Mouse (Mus musculus): ENCODE measurements at regions not wholly inside any gene's neighbourhood (a gene's known extent, or its start where the extent isn't known, plus 50 kb on each side); places are given as distances from the start of the nearest gene placed in this dataset.
A peak's percentile ranks its signal among the peaks of the same experiment; 100 is the strongest.

GRCm38 (mm10) chr17:14540269-14540975 lies 153.6 kb downstream of the Thbs2 start:
- peak; percentile 53 to 58 for DNase-seq (ENCODE audit: low spot score in 2 of 2)

- no peak for DNase-seq (ENCODE audit: low spot score in 2 of 2)
Observed at GRCm38 (mm10) chr17:14539651-14540050, 154.4 kb downstream of the Thbs2 start.

GRCm38 (mm10) chr17:14539191-14539590 lies 154.8 kb downstream of the Thbs2 start:
- no peak for DNase-seq (ENCODE audit: low spot score in 2 of 2)

- DNase-seq (ENCODE audit: low spot score in 2 of 2), result no peak
Observed at GRCm38 (mm10) chr17:14538527-14538926, 155.5 kb downstream of the Thbs2 start.

- DNase-seq (ENCODE audit: low spot score in 2 of 2), result no peak
Observed at GRCm38 (mm10) chr17:14532979-14533314, 161.1 kb downstream of the Thbs2 start.

- peak in 1 of 2 experiments; percentile 46 for DNase-seq (ENCODE audit: low spot score in 2 of 2)
Observed at GRCm38 (mm10) chr17:14532298-14532978, 161.6 kb downstream of the Thbs2 start.

GRCm38 (mm10) chr17:14531796-14532195 lies 162.2 kb downstream of the Thbs2 start:
- DNase-seq (ENCODE audit: low spot score in 2 of 2), result no peak

- no peak for DNase-seq (ENCODE audit: low spot score in 2 of 2)
Observed at GRCm38 (mm10) chr17:14527691-14528090, 166.3 kb downstream of the Thbs2 start.

GRCm38 (mm10) chr17:14525255-14525654 lies 168.8 kb downstream of the Thbs2 start:
- no peak for DNase-seq (ENCODE audit: low spot score in 2 of 2)

- DNase-seq (ENCODE audit: low spot score in 2 of 2), result peak in 1 of 2 experiments; percentile 67
Observed at GRCm38 (mm10) chr17:14524426-14525236, 169.4 kb downstream of the Thbs2 start.

GRCm38 (mm10) chr17:14522011-14522410 lies 172.0 kb downstream of the Thbs2 start:
- no peak for DNase-seq (ENCODE audit: low spot score in 2 of 2)

- DNase-seq (ENCODE audit: low spot score in 2 of 2), result peak; percentile 53 to 83
Observed at GRCm38 (mm10) chr17:14520565-14520964, 173.5 kb downstream of the Thbs2 start.

- no peak for DNase-seq (ENCODE audit: low spot score in 2 of 2)
Observed at GRCm38 (mm10) chr17:14519367-14519766, 174.7 kb downstream of the Thbs2 start.

- DNase-seq (ENCODE audit: low spot score in 2 of 2), result no peak
Observed at GRCm38 (mm10) chr17:14518216-14518615, 175.8 kb downstream of the Thbs2 start.

- no peak for DNase-seq (ENCODE audit: low spot score in 2 of 2)
Observed at GRCm38 (mm10) chr17:14517368-14517767, 176.7 kb downstream of the Thbs2 start.

GRCm38 (mm10) chr17:14516097-14516496 lies 177.9 kb downstream of the Thbs2 start:
- DNase-seq (ENCODE audit: low spot score in 2 of 2), result peak in 1 of 2 experiments; percentile 32

GRCm38 (mm10) chr17:14513454-14513853 lies 180.6 kb downstream of the Thbs2 start:
- DNase-seq (ENCODE audit: low spot score in 2 of 2), result no peak

GRCm38 (mm10) chr17:14510486-14510885 lies 183.5 kb downstream of the Thbs2 start:
- DNase-seq (ENCODE audit: low spot score in 2 of 2), result no peak

GRCm38 (mm10) chr17:14507111-14507510 lies 186.9 kb downstream of the Thbs2 start:
- no peak for DNase-seq (ENCODE audit: low spot score in 2 of 2)

- no peak for DNase-seq (ENCODE audit: low spot score in 2 of 2)
Observed at GRCm38 (mm10) chr17:14506123-14506522, 187.9 kb downstream of the Thbs2 start.

- no peak for DNase-seq (ENCODE audit: low spot score in 2 of 2)
Observed at GRCm38 (mm10) chr17:14505415-14505814, 188.6 kb downstream of the Thbs2 start.

GRCm38 (mm10) chr17:14503670-14504069 lies 190.4 kb downstream of the Thbs2 start:
- DNase-seq (ENCODE audit: low spot score in 2 of 2), result no peak

All from urinary bladder, postnatal 4 days (tissue).